Mouse (Mus musculus) ES-E14 (cell line): Measurements from ENCODE around the gene Syngap1. TPM values are rescaled to one million over a fixed set of nuclear protein-coding genes. Genes with fewer than 3 reads are reported as not detected.
"Not testable (repeated sequence)": the region's sequence is repeated elsewhere in the genome, so short reads cannot be mapped to it uniquely, and the experiment has no call there.

Experiments
- DNase-seq: peaks from one replicate; pipeline ENCODE4 v3.0.0-alpha.2; 2013; ENCODE audit warnings: low read depth, low spot score
- H3K27ac ChIP-seq: 2 replicates; pipeline ENCODE4 v1.5.1; 2012; ENCODE audit warnings: low read depth, mild to moderate bottlenecking, low read length, moderate library complexity, mixed read lengths; ENCODE audit not compliant: poor library complexity, insufficient read depth, severe bottlenecking
- H3K36me3 ChIP-seq: 2 replicates; pipeline ENCODE4 v1.6.1; 2012; ENCODE audit warnings: mild to moderate bottlenecking, low read length, moderate library complexity, mixed read lengths; ENCODE audit not compliant: control insufficient read depth, poor library complexity, insufficient read depth, severe bottlenecking
- H3K4me1 ChIP-seq, 2 experiments: fragments of 150-350 bp in 1 of 2; sonication (generic) in 1 of 2; 2 replicates each; pipeline ENCODE4 v1.6.1; 2012; ENCODE audit warnings: low read length in 2 of 2, mild to moderate bottlenecking in 1 of 2, mixed read lengths in 1 of 2; ENCODE audit not compliant: control insufficient read depth in 2 of 2, insufficient read depth in 2 of 2, poor library complexity in 1 of 2
- H3K4me3 ChIP-seq, 2 experiments: fragments of 150-350 bp in 1 of 2; sonication (generic) in 1 of 2; 2 replicates each; pipeline ENCODE4 v1.5.1; 2012; ENCODE audit warnings: low read length in 2 of 2, low read depth in 1 of 2, mild to moderate bottlenecking in 1 of 2, mixed read lengths in 1 of 2; ENCODE audit not compliant: insufficient read depth in 1 of 2, poor library complexity in 1 of 2, severe bottlenecking in 1 of 2
- H3K9ac ChIP-seq: 2 replicates; pipeline ENCODE4 v1.6.1; 2012; ENCODE audit warnings: low read depth, mild to moderate bottlenecking, low read length, mixed read lengths; ENCODE audit not compliant: poor library complexity, insufficient read depth, severe bottlenecking
- H3K9me3 ChIP-seq: fragments of 150-350 bp; sonication (generic); 2 replicates; pipeline ENCODE4 v1.6.1; 2012; ENCODE audit warnings: low read depth, mild to moderate bottlenecking, low read length; ENCODE audit not compliant: control insufficient read depth, insufficient read depth
- CHD2 ChIP-seq: IDR thresholded peaks from 2 replicates; pipeline ENCODE4 v1.6.1; 2014; ENCODE audit warnings: mild to moderate bottlenecking, low read depth, low read length, inconsistent platforms
- HCFC1 ChIP-seq: IDR thresholded peaks from 2 replicates; pipeline ENCODE4 v1.6.1; 2012; ENCODE audit warnings: low read length, inconsistent platforms, borderline replicate concordance; ENCODE audit not compliant: insufficient read depth
- MAFK ChIP-seq: IDR thresholded peaks from 2 replicates; pipeline ENCODE4 v1.6.1; 2014; ENCODE audit warnings: mild to moderate bottlenecking, low read depth, low read length, inconsistent platforms; ENCODE audit not compliant: insufficient read depth
- ZC3H11A ChIP-seq: IDR thresholded peaks from 2 replicates; pipeline ENCODE4 v1.6.1; 2012; ENCODE audit warnings: low read depth, mild to moderate bottlenecking, inconsistent platforms, low read length, borderline replicate concordance
- ZNF384 ChIP-seq: IDR thresholded peaks from 2 replicates; pipeline ENCODE4 v1.6.1; 2012; ENCODE audit warnings: low read depth, low read length, inconsistent platforms
- in situ Hi-C, 2 experiments: fragments of 600-800 bp; cut with MboI; formaldehyde crosslinking; loops; one replicate each; pipeline ENCODE4 v1.15.1; 2025; ENCODE audit warnings: low sequenced_read_pairs in 2 of 2, inconsistent platforms in 1 of 2; ENCODE audit not compliant: unreplicated experiment in 2 of 2
- total RNA-seq: library from RNA; depleted of rRNA; stranded (reverse); fragments of 300-350 nt; gene quantifications from 2 replicates; pipeline ENCODE4 v1.2.3, GENCODE M21; 2012

Gene Syngap1
- total RNA-seq, 1 experiment, result 6.6 TPM

DNA sequence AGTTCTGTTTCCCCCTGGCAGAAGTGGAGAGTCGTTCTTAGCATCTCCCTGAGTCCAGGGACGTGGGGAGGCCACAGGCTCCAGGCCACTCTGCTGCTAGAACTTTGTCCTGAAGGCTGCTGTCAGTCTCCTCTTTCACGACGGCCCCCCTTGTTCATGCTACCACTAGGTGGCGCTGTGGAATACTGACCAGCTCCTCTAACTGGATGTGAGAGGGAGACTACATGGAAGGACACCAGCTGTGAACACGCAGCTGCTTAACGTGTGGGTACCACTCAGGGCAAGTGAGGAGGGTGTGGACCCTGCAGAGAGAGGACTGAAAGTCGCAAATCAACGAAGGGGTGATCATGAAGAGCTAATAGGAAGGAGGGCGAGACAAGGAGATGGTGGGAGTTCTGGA is 45.5 kb upstream of the Syngap1 start:
- DNase-seq, result peak; percentile 65
- Histone ChIP-seq H3K4me3 (no peak overlapping the region), H3K9me3 (no peaks in the 10 kb centered on the region), H3K27ac (no peak overlapping the region), H3K9ac (no peak overlapping the region), H3K36me3 (no peaks in the 10 kb centered on the region), H3K4me1 (peaks cover 0 to 3% of the 10 kb centered on the region in 2 experiments; a peak in 1 of 4 replicates)
- TF ChIP-seq ZC3H11A (0 out of 2 replicates have a peak, but pooled peaks have one; percentile 18), CHD2 (no peak), ZNF384 (no peak), HCFC1 (no peak), MAFK (no peak)
- in situ Hi-C loops, result loop anchor here in 1 of 2 experiments (25.0 kb wide), 2 partner anchors 208 to 433 kb away; no protein-coding TSS in a partner anchor

DNA sequence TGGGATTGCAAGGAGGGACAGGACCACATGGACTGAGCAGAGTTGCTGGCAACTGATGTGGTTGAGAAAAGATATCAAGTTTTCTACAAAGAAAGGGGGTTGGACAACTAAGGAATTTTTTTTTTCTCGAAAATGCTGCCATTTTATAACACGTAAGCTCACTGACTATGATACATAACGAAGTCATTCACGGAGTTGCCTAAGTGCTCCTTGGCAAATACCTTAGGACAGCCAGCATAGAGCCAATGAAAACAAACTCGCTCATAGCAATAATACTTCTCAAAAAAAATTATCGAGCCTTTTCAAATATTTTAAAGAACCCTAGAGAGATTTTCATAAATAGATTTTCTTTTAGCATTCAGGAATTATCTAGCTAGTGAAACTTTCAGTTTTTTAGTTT is 40.1 kb upstream of the Syngap1 start:
- H3K4me3 ChIP-seq, result no peak overlapping the region
- H3K9ac ChIP-seq, result no peak overlapping the region
- no peaks in the 10 kb centered on the region for H3K4me1 ChIP-seq
- TF ChIP-seq MAFK, result no peak
- no peak for DNase-seq
- H3K27ac ChIP-seq, result no peak overlapping the region
- in situ Hi-C loops, result no loop called here
- H3K9me3 ChIP-seq, result no peaks in the 10 kb centered on the region
- H3K36me3 ChIP-seq, result no peaks in the 10 kb centered on the region

DNA sequence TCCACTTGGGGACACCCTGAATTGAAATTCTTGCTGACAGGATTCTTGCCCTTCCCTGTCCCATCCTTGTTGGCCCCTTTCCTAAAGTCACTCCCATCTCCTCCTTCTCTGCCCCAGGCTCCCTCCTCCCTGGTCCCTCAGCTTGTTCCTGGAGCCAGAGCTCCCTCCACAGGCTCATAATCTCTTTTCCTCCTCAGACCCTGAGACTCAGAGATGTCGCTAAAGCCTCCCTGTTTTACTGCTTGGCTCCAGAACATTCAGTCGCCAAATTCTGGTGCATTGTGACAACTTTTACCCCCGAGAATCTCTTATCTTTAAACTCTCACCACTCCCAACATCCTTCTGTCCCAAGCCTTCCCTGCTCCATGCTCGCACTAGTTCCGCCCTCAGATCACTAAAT is 36.7 kb upstream of the Syngap1 start:
- TF ChIP-seq CHD2 (no peak), ZNF384 (no peak), MAFK (no peak), ZC3H11A (no peak), HCFC1 (no peak)
- DNase-seq, result no peak
- Histone ChIP-seq H3K27ac (no peak overlapping the region), H3K4me3 (no peak overlapping the region), H3K36me3 (no peaks in the 10 kb centered on the region), H3K9ac (no peak overlapping the region), H3K9me3 (0 out of 2 replicates have a peak, but pooled peaks cover 1% of the 10 kb centered on the region), H3K4me1 (no peaks in the 10 kb centered on the region)
- in situ Hi-C loops, result no loop called here

DNA sequence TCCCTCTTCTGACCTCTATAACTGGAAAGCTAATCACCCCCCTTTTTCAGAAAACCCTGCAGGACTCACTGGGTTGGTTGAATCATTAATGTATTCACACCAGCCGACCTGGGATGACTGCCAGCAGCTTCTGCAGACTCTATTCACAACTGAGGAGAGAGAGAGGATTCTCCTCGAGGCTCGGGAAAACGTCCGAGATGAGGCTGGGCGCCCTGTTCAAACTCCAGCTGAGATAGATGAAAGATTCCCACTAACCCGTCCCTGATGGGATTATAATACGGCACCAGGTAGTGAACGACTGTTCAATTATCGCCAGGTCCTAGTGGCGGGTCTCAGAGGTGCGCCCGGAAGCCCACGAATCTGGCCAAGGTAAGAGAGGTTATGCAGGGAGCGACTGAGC is 33.5 kb upstream of the Syngap1 start:
- in situ Hi-C loops, DNase-seq, H3K4me1 ChIP-seq, H3K27ac ChIP-seq, H3K9ac ChIP-seq, H3K36me3 ChIP-seq, H3K4me3 ChIP-seq, H3K9me3 ChIP-seq: not testable (repeated sequence)

DNA sequence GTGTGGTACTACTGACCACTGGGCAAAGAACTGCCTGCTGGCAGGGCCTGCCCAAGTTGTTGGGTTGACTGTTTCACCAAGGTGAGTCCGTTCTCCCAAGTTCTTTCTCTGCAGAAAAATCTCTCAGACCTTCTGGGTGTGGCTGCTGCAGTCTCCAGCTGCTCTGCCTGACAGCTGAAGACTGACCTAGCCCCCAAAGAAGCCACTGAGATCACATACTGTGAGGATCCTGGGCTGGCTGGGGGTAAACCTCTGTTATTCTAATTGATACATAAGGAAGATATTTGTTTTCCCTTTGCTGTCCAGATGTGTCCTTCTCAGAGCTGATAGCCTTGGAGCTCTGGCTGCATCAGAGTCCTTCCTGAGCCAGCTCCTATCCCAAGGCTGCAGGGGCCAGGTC is 25.8 kb upstream of the Syngap1 start:
- DNase-seq, result no peak
- no peak overlapping the region for H3K4me3 ChIP-seq
- in situ Hi-C loops, result no loop called here
- no peak overlapping the region; the same call in 1 of the 2 replicates for H3K27ac ChIP-seq
- TF ChIP-seq ZC3H11A (no peak), MAFK (no peak), CHD2 (no peak), HCFC1 (no peak), ZNF384 (no peak)
- H3K4me1 ChIP-seq, result no peaks in the 10 kb centered on the region
- no peak overlapping the region for H3K9ac ChIP-seq
- no peaks in the 10 kb centered on the region for H3K9me3 ChIP-seq
- peaks cover 2% of the 10 kb centered on the region; the same call in 1 of the 2 replicates for H3K36me3 ChIP-seq
